Mouse (Mus musculus) CD4-positive helper T cell, adult 2 months (primary cell): ENCODE results near the gene Eng.
A peak's percentile ranks its signal among the peaks of the same experiment; 100 is the strongest.

Experiments
- DNase-seq: peaks from one replicate; pipeline ENCODE4 v3.0.0-alpha.2; 2012; ENCODE audit warnings: low read depth, missing footprints, low spot score

Gene Eng

GRCm38 (mm10) chr2:32646379-32647056, at the start of gene Eng:
TSS of gene Eng (plus strand) at chr2:32646595.
- no peak for DNase-seq

- DNase-seq = no peak
Observed at GRCm38 (mm10) chr2:32596725-32597124, 49.7 kb upstream of the Eng start.

DNA sequence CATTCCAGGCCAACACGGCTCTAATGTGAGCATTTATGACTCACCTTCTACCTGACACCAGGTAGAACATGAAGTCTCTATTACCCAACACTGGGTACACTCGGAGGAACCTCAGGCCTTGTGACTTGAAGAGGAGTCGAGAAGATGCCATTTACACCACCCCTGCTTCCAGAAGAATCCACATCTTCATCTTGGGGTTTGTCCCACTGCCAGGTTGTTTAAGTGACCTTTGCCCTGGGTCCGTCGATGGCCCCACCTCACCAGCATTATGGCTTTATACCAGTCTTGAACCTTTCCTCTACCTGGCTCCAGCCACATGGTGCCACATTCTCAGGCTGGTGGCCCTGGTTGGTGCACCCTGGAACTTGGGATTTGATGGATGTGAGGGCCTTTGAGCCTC, 49.1 kb upstream of the Eng start:
- DNase-seq = no peak

- no peak for DNase-seq
Observed at GRCm38 (mm10) chr2:32597699-32598098, 48.7 kb upstream of the Eng start.

GRCm38 (mm10) chr2:32598506-32598905, 47.9 kb upstream of the Eng start:
- DNase-seq = no peak

- no peak for DNase-seq
Observed at GRCm38 (mm10) chr2:32599409-32599808, 47.0 kb upstream of the Eng start, which contains the start of gene St6galnac6. TSS of gene St6galnac6 (plus strand) at chr2:32599709.

DNA sequence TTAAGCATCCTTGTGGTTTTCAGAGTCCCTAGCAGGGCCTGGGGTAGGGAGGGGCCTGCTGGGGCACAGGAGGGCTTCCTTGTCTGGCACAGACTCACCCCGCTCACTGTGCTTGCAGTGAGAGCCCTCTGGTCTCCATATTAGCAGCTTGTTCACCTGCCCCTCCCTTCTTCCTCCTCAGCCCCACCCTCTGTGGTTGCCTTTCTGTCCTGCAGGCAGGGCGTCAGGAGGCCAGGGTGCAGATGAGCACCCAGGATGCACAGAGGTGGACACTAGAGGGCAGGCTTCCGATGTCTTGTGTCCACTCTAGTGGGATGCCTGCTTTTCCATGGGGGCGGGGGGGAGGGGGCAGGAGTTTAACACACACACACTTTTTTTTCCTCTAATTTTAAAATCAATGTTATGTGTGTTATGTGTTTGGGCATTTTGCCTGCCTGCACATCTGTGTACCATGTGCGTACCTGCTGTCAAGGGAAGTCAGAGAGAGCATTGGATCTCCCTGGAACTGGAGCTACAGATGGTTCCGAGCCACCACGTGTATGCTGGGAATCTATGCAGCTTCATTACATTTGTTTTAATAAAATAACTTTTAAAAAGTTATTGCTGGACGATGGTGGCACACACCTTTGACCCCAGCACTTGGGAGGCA, 44.9 kb upstream of the Eng start:
- peak; percentile 67 for DNase-seq

GRCm38 (mm10) chr2:32602600-32603054, 43.8 kb upstream of the Eng start:
- peak; percentile 85 for DNase-seq

DNA sequence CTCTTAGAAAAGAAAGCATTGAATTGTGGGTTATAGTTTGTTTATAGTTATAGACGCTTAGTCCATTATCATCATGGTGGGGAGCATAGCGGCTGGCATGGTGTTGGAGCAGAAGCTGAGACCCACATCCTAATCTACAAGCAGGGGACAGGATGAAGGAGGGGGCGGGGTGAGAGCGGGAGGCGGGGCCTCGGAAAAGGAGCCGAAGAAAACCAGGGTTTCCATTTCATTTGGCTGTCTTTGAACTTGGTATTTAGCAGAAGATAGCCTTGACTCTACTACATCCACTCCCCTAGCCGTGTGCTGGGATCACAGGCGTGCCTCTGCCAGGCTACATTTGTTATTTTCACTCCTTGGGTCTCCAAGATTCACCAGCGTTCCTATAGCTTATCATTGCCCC, 41.8 kb upstream of the Eng start:
- no peak for DNase-seq

GRCm38 (mm10) chr2:32606161-32607142, 39.9 kb upstream of the Eng start:
- peak; percentile 81 for DNase-seq

- DNase-seq = peak; percentile 75
Observed at GRCm38 (mm10) chr2:32607262-32607947, 39.0 kb upstream of the Eng start.

DNA sequence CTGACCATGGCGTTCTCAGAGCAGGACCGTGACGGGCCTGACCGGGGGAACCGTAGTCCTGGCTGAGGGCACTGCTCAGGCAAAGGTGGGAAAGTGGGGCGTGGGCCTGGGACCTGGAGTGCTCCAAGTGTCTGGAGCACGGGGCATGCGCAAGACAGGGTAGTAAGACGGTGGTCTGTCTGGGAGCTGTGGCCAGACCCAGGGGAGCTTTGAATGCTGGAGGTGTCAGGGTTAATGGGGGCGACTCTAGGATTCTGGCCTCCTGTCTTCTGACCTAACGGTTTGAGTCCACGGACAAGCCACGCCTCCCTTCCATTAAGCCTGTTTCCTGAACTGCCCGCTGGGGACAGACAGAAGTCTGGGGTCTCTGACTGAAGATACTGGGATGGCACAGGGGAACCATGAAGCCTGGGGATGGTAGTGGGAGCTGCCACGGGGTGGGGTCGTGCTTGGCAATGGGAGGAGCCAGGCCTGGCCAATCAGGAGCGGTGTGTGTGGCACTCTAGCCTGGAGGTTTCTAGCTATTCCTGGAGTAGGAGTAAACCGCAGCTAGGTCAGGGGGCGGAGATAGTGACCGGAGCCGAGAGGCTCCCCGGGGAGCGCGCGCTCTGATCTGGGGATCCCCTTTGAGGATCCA, 38.1 kb upstream of the Eng start:
- DNase-seq = peak; percentile 67

DNA sequence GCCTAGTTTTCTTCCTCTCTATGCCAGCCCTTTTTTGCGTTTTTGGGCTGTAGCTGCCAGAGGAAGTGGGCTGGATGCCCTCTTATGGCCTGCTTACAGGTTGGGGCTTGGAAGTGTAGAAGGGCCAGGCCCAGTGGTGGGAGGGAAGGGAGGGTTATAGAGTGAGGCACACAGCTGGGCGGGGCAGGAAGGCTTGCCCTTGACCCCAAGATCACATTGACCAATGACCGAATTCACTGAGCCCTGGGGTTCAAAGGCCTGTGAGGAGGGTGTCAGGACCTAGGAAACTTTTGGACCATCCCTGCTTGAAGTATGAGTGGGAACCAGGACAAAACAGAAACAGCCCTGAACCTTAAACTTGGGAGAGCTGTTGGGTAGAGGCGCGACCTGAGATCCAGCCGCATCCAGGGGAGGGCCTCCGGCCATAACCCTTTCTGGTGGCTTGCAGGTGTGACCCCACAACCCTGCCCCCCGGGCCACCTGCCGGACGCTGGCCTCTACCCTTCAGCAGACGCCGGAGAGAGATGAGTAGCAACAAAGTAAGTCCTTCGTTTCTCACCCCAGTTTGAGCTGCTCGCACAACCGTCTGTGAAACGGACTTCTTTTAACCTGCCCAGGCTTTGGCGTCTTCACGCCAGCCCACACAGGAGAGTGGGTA, 37.5 kb upstream of the Eng start:
- DNase-seq = no peak

DNA sequence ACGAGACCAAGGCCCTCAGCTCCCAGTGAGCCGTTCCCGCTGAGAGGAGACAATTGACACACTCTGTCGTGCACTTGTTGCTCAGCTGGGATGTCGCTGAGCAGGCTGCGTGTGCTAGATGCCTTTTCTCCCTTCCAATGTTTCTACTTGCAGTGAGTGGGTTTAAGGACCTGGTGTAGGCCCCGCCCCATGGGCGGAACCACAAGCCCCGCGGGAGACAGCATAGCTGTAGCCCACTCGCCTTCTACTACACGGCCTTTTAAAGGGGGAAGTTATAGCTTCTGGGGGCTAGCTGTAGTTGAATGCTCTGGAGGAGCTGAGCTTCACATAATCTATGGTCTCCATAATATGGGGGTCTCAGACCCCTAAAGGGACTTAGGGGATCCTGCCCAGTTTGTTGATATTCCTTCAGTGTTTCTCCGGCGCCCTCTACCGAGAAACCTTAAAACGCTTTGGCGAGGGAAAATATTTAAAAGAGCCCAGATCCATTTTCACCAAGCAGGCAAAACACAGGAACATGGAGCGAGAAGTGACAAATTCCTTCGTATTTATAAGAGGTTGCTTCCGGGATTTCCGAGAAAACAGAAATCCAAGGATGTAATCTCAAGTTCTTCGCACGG, 35.7 kb upstream of the Eng start:
- DNase-seq = peak; percentile 24

GRCm38 (mm10) chr2:32612274-32612673, 34.1 kb upstream of the Eng start:
- no peak for DNase-seq

- DNase-seq = no peak
Observed at GRCm38 (mm10) chr2:32617109-32617508, 29.3 kb upstream of the Eng start.

GRCm38 (mm10) chr2:32617601-32618000, 28.8 kb upstream of the Eng start:
- no peak for DNase-seq

GRCm38 (mm10) chr2:32618051-32618450, 28.3 kb upstream of the Eng start:
- DNase-seq = no peak

GRCm38 (mm10) chr2:32620682-32621516, 25.5 kb upstream of the Eng start:
- DNase-seq = no peak
